ENCODE assay signal across 8 mouse cellular contexts in the genomic region with DNA sequence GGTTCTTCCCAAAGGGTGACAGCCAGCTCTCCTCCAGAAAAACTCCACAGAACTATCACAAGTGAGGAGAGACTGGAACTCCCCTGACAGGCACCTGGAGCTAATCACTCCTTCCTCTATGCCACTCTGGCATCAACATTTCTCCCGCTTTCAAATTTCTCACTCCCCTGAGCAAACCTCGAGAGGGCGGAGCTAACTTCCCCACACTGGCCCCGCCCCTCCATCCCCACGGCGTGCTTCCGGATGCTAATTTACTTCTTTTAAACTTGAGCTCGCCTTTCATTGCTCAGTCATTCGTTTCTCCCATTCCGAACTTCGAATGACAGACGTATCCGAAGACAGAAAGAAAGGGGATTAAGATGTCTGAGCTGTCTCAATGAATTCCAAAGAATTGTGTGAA.
DNase-seq lines count a peak whose midpoint lies in the region; ATAC-seq lines count a peak whose summit lies in the region.

No protein-coding gene starts in this region.

- 0 out of 2 replicates have a peak, but pooled peaks cover 2% of the 10 kb centered on the region for H3K4me1 ChIP-seq in forebrain, embryonic 16.5 days (replicated peaks; ENCODE audit: control insufficient read depth, insufficient read depth, low read length)

- 2% methylated on average over 13 of the region's 13 CpGs for WGBS in forebrain, embryonic 16.5 days

- intact Hi-C loops in left cerebral cortex, postnatal 14 days (cut with DNase I): no loop called here

- H3K4me2 ChIP-seq in forebrain, embryonic 16.5 days (ENCODE audit: low read length): peak overlapping the region; percentile 31

- no peaks in the 10 kb centered on the region for H3K9me3 ChIP-seq in forebrain, embryonic 16.5 days (ENCODE audit: control insufficient read depth, low read length)

- H3K9ac ChIP-seq in forebrain, embryonic 16.5 days (replicated peaks; ENCODE audit: low read depth, low read length): no peak overlapping the region

- no peak for ATAC-seq in forebrain, embryonic 16.5 days
- peak; percentile 78 for ATAC-seq in megakaryocyte progenitor cell, adult 5-6 weeks (replicated peaks; ENCODE audit: poor library complexity)

- H3K27ac ChIP-seq in forebrain, embryonic 16.5 days (ENCODE audit: low read length): no peak overlapping the region

- no peak overlapping the region for H3K4me3 ChIP-seq in forebrain, embryonic 16.5 days (replicated peaks; ENCODE audit: low read length)

- no peaks in the 10 kb centered on the region for H3K36me3 ChIP-seq in forebrain, embryonic 16.5 days (ENCODE audit: control insufficient read depth, insufficient read depth)
- no peaks in the 10 kb centered on the region for H3K36me3 ChIP-seq in splenic B cell, adult 2 months (ENCODE audit: control insufficient read depth, insufficient read depth, low read length, poor library complexity, severe bottlenecking)

- 0 out of 2 replicates have a peak, but pooled peaks cover 4% of the 10 kb centered on the region for H3K27me3 ChIP-seq in forebrain, embryonic 16.5 days (replicated peaks; ENCODE audit: control insufficient read depth, insufficient read depth, low read length)
- H3K27me3 ChIP-seq in splenic B cell, adult 2 months (ENCODE audit: control insufficient read depth, insufficient read depth, low read length, poor library complexity, severe bottlenecking): no peaks in the 10 kb centered on the region

- DNase-seq in urinary bladder, postnatal 14 days (ENCODE audit: low spot score): peak; percentile 13
- no peak for DNase-seq in urinary bladder, postnatal 36 days (ENCODE audit: low spot score in 2 of 2)
- peak; percentile 57 for DNase-seq in kidney, postnatal 10 days
- DNase-seq in splenic B cell, adult 2 months (ENCODE audit: low read depth, low spot score): peak; percentile 82
- no peak for DNase-seq in left cerebral cortex, postnatal 14 days (ENCODE audit: low spot score in 2 of 2)
- no peak for DNase-seq in right cerebral cortex, postnatal 36 days (ENCODE audit: low spot score in 2 of 2)

Comparison
In these comparisons a context has a peak if more than half of its experiments do, and no peak if none do; other contexts are left out.
1. DNase-seq: peak in urinary bladder, postnatal 14 days (single experiment), kidney, postnatal 10 days (single experiment) and splenic B cell, adult 2 months (single experiment); none in urinary bladder, postnatal 36 days (0 of 2), left cerebral cortex, postnatal 14 days (0 of 2) and right cerebral cortex, postnatal 36 days (0 of 2).